Mouse (Mus musculus): ENCODE measurements around the gene E2f8.
A peak's percentile ranks its signal among the peaks of the same experiment; 100 is the strongest.

Gene E2f8

GRCm38 (mm10) chr7:48881486-48881885, at the start of gene E2f8:
E2f8 (minus strand) TSS chr7:48881596.
- DNase-seq (ENCODE audit: low spot score) = no peak

- DNase-seq (ENCODE audit: low spot score) = no peak
These were observed 49.0 kb upstream of the E2f8 start for GRCm38 (mm10) chr7:48930399-48930798.

GRCm38 (mm10) chr7:48928364-48928763, 47.0 kb upstream of the E2f8 start:
- DNase-seq (ENCODE audit: low spot score) = peak; percentile 47

GRCm38 (mm10) chr7:48925214-48925613, 43.8 kb upstream of the E2f8 start:
- DNase-seq (ENCODE audit: low spot score) = no peak

GRCm38 (mm10) chr7:48923620-48924019, 42.2 kb upstream of the E2f8 start:
- DNase-seq (ENCODE audit: low spot score) = no peak

- DNase-seq (ENCODE audit: low spot score) = no peak
These were observed 37.0 kb upstream of the E2f8 start for GRCm38 (mm10) chr7:48918389-48918788.

- DNase-seq (ENCODE audit: low spot score) = no peak
These were observed 36.6 kb upstream of the E2f8 start for GRCm38 (mm10) chr7:48917988-48918387.

GRCm38 (mm10) chr7:48917463-48917862, 36.1 kb upstream of the E2f8 start:
- no peak for DNase-seq (ENCODE audit: low spot score)

- DNase-seq (ENCODE audit: low spot score) = no peak
These were observed 33.5 kb upstream of the E2f8 start for GRCm38 (mm10) chr7:48914630-48915506.

- DNase-seq (ENCODE audit: low spot score) = no peak
These were observed 29.8 kb upstream of the E2f8 start for GRCm38 (mm10) chr7:48911146-48911545.

- no peak for DNase-seq (ENCODE audit: low spot score)
These were observed 28.9 kb upstream of the E2f8 start for GRCm38 (mm10) chr7:48910282-48910681.

GRCm38 (mm10) chr7:48909342-48909671, 27.9 kb upstream of the E2f8 start:
- no peak for DNase-seq (ENCODE audit: low spot score)

GRCm38 (mm10) chr7:48908521-48909341, 27.3 kb upstream of the E2f8 start, which contains the start of gene Nav2:
Nav2 (plus strand) TSS chr7:48908716.
- DNase-seq (ENCODE audit: low spot score) = no peak

- no peak for DNase-seq (ENCODE audit: low spot score)
These were observed 21.1 kb upstream of the E2f8 start for GRCm38 (mm10) chr7:48902454-48902853.

GRCm38 (mm10) chr7:48900408-48901167, 19.2 kb upstream of the E2f8 start:
- DNase-seq (ENCODE audit: low spot score) = no peak

GRCm38 (mm10) chr7:48898416-48898815, 17.0 kb upstream of the E2f8 start:
- DNase-seq (ENCODE audit: low spot score) = no peak

GRCm38 (mm10) chr7:48897539-48898163, 16.3 kb upstream of the E2f8 start:
- DNase-seq (ENCODE audit: low spot score) = no peak

GRCm38 (mm10) chr7:48896051-48896450, 14.7 kb upstream of the E2f8 start:
- no peak for DNase-seq (ENCODE audit: low spot score)

- DNase-seq (ENCODE audit: low spot score) = no peak
These were observed 14.1 kb upstream of the E2f8 start for GRCm38 (mm10) chr7:48895475-48895874.

GRCm38 (mm10) chr7:48894763-48895162, 13.4 kb upstream of the E2f8 start:
- DNase-seq (ENCODE audit: low spot score) = no peak

GRCm38 (mm10) chr7:48894152-48894551, 12.8 kb upstream of the E2f8 start:
- DNase-seq (ENCODE audit: low spot score) = peak; percentile 65

- no peak for DNase-seq (ENCODE audit: low spot score)
These were observed 11.7 kb upstream of the E2f8 start for GRCm38 (mm10) chr7:48893093-48893492.

All from layer of hippocampus, adult 9-10 months (tissue).